Mouse (Mus musculus): ENCODE results near the gene Rac1. TPM values are rescaled to one million over a fixed set of nuclear protein-coding genes. Genes with fewer than 3 reads are reported as not detected.

The Rac1 gene
- polyA plus RNA-seq, 1 experiment from 2014 or later = 540 TPM

DNA sequence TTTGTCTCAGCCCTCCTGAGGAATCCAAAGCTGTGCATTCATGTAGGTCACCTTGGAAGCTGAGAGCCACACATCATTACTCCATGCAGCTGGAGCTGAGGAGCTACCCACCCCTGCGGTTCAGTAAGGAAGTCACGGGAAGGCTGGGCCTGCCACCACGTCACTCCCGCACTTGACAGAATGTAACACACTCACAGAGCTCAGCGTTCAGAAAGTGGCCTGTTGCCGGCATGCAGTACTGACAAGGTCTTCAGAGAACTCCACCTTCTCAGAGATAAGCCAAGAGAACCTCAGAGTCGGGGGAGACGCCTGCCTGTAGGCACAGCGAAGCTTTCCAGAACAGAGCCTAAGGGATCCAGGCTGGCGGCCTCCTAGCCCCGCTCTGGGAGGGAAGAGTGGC, 18.1 kb downstream of the Rac1 start:
- no peak for DNase-seq (ENCODE audit: low spot score)
- 79% methylated on average over 11 of the region's 11 CpGs for WGBS

DNA sequence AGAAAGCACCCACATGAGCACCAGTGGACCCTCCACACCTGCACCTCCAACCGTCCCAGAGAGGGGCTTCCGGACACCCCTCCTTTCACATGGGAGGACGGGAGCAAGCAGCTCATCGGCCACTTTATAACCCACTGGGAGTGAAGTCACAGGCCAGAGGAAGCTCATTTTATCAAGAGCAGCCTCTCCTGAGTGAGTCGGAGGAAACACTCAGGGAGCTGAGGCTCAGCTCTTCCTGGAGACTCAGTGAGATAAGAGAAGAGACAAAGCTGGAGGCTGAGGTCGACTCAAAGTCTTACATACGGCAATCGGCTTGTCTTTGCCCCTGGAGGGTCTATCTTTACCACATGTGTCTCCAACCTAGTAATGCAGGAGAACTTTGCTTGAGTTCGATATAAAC, 18.5 kb downstream of the Rac1 start:
- Histone ChIP-seq H3K9me3 (replicated peaks; ENCODE audit: control insufficient read depth, low read length) (no peaks in the 10 kb centered on the region), H3K4me1 (ENCODE audit: control insufficient read depth, insufficient read depth, low read length) (peaks cover 9% of the 10 kb centered on the region), H3K36me3 (replicated peaks; ENCODE audit: control insufficient read depth, insufficient read depth, low read depth, low read length) (peaks cover 11% of the 10 kb centered on the region), H3K4me3 (ENCODE audit: low read depth, low read length) (no peak overlapping the region), H3K27ac (replicated peaks; ENCODE audit: low read depth, low read length) (no peak overlapping the region), H3K27me3 (ENCODE audit: control insufficient read depth, insufficient read depth, low read length) (no peaks in the 10 kb centered on the region), H3K4me2 (ENCODE audit: low read depth, low read length) (no peak overlapping the region), H3K9ac (replicated peaks; ENCODE audit: low read length) (no peak overlapping the region)
- no peak for DNase-seq (ENCODE audit: low spot score)
- WGBS = 78% methylated on average over 9 of the region's 9 CpGs
- ATAC-seq (replicated peaks; ENCODE audit: insufficient number of reproducible peaks, low FRiP score, low TSS enrichment, low read depth) = no peak

More for the DNA sequence above, 18.1 kb downstream of the Rac1 start:
- H3K9me3 ChIP-seq (replicated peaks; ENCODE audit: control insufficient read depth, low read length) = no peaks in the 10 kb centered on the region
- no peak overlapping the region for H3K27ac ChIP-seq (replicated peaks; ENCODE audit: low read depth, low read length)
- H3K27me3 ChIP-seq (ENCODE audit: control insufficient read depth, insufficient read depth, low read length) = no peaks in the 10 kb centered on the region
- no peak overlapping the region for H3K4me3 ChIP-seq (ENCODE audit: low read depth, low read length)
- no peak overlapping the region for H3K4me2 ChIP-seq (ENCODE audit: low read depth, low read length)
- no peak overlapping the region for H3K9ac ChIP-seq (replicated peaks; ENCODE audit: low read length)
- no peak for ATAC-seq (replicated peaks; ENCODE audit: insufficient number of reproducible peaks, low FRiP score, low TSS enrichment, low read depth)
- H3K36me3 ChIP-seq (replicated peaks; ENCODE audit: control insufficient read depth, insufficient read depth, low read depth, low read length) = peaks cover 11% of the 10 kb centered on the region
- H3K4me1 ChIP-seq (ENCODE audit: control insufficient read depth, insufficient read depth, low read length) = peaks cover 9% of the 10 kb centered on the region

DNA sequence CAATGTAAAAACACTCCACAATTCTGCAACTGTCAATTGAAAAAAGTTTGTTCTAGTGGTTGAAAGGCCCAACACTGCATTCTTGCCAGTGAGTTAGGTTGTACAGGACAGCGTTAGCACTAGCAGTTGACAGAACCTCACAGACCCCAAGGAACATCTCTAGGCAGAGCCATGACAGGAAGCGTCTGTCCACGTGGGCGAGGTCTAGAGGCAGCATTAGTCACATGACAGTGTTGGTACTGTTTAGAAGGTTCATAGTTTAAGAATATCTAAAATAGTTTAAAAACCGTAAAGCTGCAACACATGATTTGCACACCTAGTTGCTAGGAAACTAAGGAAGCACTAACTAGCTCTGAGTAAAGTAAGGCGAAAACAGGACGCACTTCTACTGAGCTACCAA, 22.3 kb downstream of the Rac1 start:
- Histone ChIP-seq H3K4me3 (ENCODE audit: low read depth, low read length) (no peak overlapping the region), H3K27me3 (ENCODE audit: control insufficient read depth, insufficient read depth, low read length) (no peaks in the 10 kb centered on the region), H3K36me3 (replicated peaks; ENCODE audit: control insufficient read depth, insufficient read depth, low read depth, low read length) (peaks cover 8% of the 10 kb centered on the region), H3K4me2 (ENCODE audit: low read depth, low read length) (no peak overlapping the region), H3K27ac (replicated peaks; ENCODE audit: low read depth, low read length) (no peak overlapping the region), H3K4me1 (ENCODE audit: control insufficient read depth, insufficient read depth, low read length) (peaks cover 9% of the 10 kb centered on the region), H3K9ac (replicated peaks; ENCODE audit: low read length) (no peak overlapping the region), H3K9me3 (replicated peaks; ENCODE audit: control insufficient read depth, low read length) (no peaks in the 10 kb centered on the region)
- 88% methylated on average over 7 of the region's 7 CpGs for WGBS
- ATAC-seq (replicated peaks; ENCODE audit: insufficient number of reproducible peaks, low FRiP score, low TSS enrichment, low read depth) (no peak), DNase-seq (ENCODE audit: low spot score) (no peak)

DNA sequence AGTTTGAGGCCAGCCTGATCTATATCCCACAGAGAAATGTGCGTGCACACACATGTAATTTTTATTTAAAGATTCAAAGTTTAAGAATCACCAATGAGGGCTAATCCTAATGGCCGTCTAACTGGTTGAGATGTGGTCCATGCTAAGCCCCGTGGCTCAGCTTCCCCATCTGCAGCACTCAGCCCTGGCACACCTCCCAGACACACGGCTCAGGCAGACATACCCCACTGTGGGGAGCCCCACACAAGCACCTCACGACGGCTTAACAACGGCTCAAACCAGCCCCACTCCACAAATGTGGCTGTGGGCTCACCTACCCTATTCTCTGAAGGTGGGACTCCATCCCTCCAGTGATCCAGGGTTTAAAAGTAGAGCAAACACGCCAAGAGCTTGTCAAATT, 22.8 kb downstream of the Rac1 start:
- ATAC-seq (replicated peaks; ENCODE audit: insufficient number of reproducible peaks, low FRiP score, low TSS enrichment, low read depth) = no peak
- Histone ChIP-seq H3K4me1 (ENCODE audit: control insufficient read depth, insufficient read depth, low read length) (peaks cover 9% of the 10 kb centered on the region), H3K4me2 (ENCODE audit: low read depth, low read length) (no peak overlapping the region), H3K4me3 (ENCODE audit: low read depth, low read length) (no peak overlapping the region), H3K27ac (replicated peaks; ENCODE audit: low read depth, low read length) (no peak overlapping the region), H3K27me3 (ENCODE audit: control insufficient read depth, insufficient read depth, low read length) (no peaks in the 10 kb centered on the region), H3K36me3 (replicated peaks; ENCODE audit: control insufficient read depth, insufficient read depth, low read depth, low read length) (peaks cover 8% of the 10 kb centered on the region), H3K9me3 (replicated peaks; ENCODE audit: control insufficient read depth, low read length) (no peaks in the 10 kb centered on the region), H3K9ac (replicated peaks; ENCODE audit: low read length) (no peak overlapping the region)
- DNase-seq (ENCODE audit: low spot score) = no peak
- 92% methylated on average over 8 of the region's 8 CpGs for WGBS

DNA sequence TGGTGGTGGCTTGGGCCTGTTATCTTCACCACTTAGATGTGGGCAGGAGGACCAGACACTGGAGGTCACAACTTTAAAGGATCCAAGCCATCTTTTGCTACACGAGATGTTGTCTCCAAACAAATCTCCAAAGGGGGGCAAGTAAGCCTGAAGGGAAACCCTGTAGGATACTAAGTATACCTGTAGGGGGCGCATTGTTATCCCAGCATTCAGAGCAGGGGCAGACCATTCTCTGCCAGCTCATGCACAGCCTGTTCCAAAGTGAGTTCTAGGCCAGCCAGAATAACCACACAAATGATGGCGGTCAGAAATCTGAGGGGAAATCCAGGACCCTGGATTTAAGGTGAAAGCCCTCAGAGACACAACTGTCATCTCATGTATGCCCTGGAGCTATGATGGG, 23.4 kb downstream of the Rac1 start:
- H3K9me3 ChIP-seq (replicated peaks; ENCODE audit: control insufficient read depth, low read length) = no peaks in the 10 kb centered on the region
- ATAC-seq (replicated peaks; ENCODE audit: insufficient number of reproducible peaks, low FRiP score, low TSS enrichment, low read depth) (no peak), DNase-seq (ENCODE audit: low spot score) (peak; percentile 49)
- no peak overlapping the region for H3K27ac ChIP-seq (replicated peaks; ENCODE audit: low read depth, low read length)
- peaks cover 8% of the 10 kb centered on the region for H3K36me3 ChIP-seq (replicated peaks; ENCODE audit: control insufficient read depth, insufficient read depth, low read depth, low read length)
- H3K27me3 ChIP-seq (ENCODE audit: control insufficient read depth, insufficient read depth, low read length) = no peaks in the 10 kb centered on the region
- no peak overlapping the region for H3K4me3 ChIP-seq (ENCODE audit: low read depth, low read length)
- no peak overlapping the region for H3K9ac ChIP-seq (replicated peaks; ENCODE audit: low read length)
- peaks cover 9% of the 10 kb centered on the region for H3K4me1 ChIP-seq (ENCODE audit: control insufficient read depth, insufficient read depth, low read length)
- WGBS = 72% methylated on average over 3 of the region's 3 CpGs
- no peak overlapping the region for H3K4me2 ChIP-seq (ENCODE audit: low read depth, low read length)

DNA sequence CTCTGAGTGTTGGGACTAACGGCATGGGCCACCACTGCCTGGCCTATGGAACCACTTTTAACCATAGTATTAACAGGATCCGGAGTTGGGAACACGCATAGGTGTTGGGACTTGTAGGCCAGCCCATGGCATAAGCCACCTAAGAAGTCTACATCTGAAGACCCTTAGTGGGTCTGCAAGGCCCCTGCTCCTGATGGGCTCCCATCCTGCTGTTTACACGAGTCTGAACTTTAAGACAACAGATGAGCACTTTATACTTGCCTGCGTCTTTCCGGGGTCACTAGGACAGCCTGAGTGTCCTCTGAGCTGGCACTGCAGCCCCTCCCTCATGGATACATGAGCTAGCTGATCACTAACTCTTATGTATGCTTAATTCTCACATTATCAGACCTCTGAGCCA, 24.1 kb downstream of the Rac1 start:
- H3K9ac ChIP-seq (replicated peaks; ENCODE audit: low read length) = no peak overlapping the region
- H3K9me3 ChIP-seq (replicated peaks; ENCODE audit: control insufficient read depth, low read length) = no peaks in the 10 kb centered on the region
- ATAC-seq (replicated peaks; ENCODE audit: insufficient number of reproducible peaks, low FRiP score, low TSS enrichment, low read depth) = no peak
- H3K27ac ChIP-seq (replicated peaks; ENCODE audit: low read depth, low read length) = no peak overlapping the region
- H3K36me3 ChIP-seq (replicated peaks; ENCODE audit: control insufficient read depth, insufficient read depth, low read depth, low read length) = peaks cover 8% of the 10 kb centered on the region
- DNase-seq (ENCODE audit: low spot score) = no peak
- 95% methylated on average over 6 of the region's 6 CpGs for WGBS
- no peak overlapping the region for H3K4me2 ChIP-seq (ENCODE audit: low read depth, low read length)
- H3K4me1 ChIP-seq (ENCODE audit: control insufficient read depth, insufficient read depth, low read length) = peaks cover 9% of the 10 kb centered on the region
- H3K27me3 ChIP-seq (ENCODE audit: control insufficient read depth, insufficient read depth, low read length) = no peaks in the 10 kb centered on the region
- no peak overlapping the region for H3K4me3 ChIP-seq (ENCODE audit: low read depth, low read length)

DNA sequence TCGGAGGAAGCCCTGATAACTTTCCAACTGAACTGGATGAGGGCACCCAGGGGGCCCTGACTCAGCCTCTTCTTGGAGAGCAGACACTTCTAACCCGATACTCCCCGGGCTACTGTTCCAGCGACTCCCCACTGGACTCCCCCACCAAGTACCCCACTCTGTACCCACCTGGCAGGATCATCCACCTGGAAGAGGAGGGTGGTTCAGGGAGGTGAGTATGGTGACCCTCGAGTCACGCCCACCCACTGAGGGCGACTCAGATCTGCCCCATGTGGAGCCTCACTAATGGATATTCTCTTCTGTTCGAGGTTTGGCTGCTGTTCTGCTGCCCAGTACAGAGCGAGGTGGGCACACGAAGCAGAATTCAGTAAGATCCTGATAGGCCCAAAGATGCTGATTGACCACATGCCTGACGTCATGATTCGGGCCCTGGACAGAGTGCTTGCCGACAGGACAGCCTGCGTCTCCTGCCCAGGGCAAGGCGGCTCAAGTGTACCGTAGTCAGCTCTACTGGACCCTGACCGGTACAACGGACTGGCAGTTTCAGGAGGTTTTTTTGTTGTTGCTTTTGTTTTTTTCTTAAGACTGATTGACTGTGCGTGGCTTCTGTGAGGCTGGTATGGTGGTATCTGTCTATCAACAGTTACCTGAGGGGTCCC, 24.8 kb downstream of the Rac1 start:
- 95% methylated on average over 19 of the region's 19 CpGs for WGBS
- Histone ChIP-seq H3K4me1 (ENCODE audit: control insufficient read depth, insufficient read depth, low read length) (peaks cover 3% of the 10 kb centered on the region; the same call in 1 of the 2 replicates), H3K9me3 (replicated peaks; ENCODE audit: control insufficient read depth, low read length) (no peaks in the 10 kb centered on the region), H3K9ac (replicated peaks; ENCODE audit: low read length) (no peak overlapping the region), H3K4me3 (ENCODE audit: low read depth, low read length) (no peak overlapping the region), H3K36me3 (replicated peaks; ENCODE audit: control insufficient read depth, insufficient read depth, low read depth, low read length) (peaks cover 8% of the 10 kb centered on the region), H3K4me2 (ENCODE audit: low read depth, low read length) (no peak overlapping the region), H3K27ac (replicated peaks; ENCODE audit: low read depth, low read length) (no peak overlapping the region), H3K27me3 (ENCODE audit: control insufficient read depth, insufficient read depth, low read length) (no peaks in the 10 kb centered on the region)
- DNase-seq (ENCODE audit: low spot score) (no peak), ATAC-seq (replicated peaks; ENCODE audit: insufficient number of reproducible peaks, low FRiP score, low TSS enrichment, low read depth) (no peak; the same call in 1 of the 2 replicates)

DNA sequence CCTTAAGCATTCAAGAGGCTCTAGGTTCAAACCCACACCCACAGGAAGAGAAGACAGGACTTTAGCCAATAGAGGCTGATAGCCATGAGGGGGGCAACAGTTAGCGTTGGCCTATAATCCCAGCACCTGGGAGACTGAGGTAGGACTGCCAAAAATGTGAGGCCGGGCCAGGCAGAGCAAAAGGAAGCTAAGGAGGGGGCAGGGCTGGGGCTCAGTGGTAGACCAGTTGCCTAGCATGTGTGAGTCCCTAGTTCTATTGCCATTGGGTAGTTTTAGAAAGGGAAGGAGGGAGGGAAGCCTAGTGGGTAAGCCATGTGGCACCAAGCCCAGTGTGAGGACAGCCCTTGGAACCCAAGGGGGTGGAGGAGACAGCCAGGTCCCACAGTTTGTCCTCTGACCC, 26.2 kb downstream of the Rac1 start:
- Histone ChIP-seq H3K36me3 (replicated peaks; ENCODE audit: control insufficient read depth, insufficient read depth, low read depth, low read length) (peaks cover 8% of the 10 kb centered on the region), H3K4me3 (ENCODE audit: low read depth, low read length) (no peak overlapping the region), H3K9ac (replicated peaks; ENCODE audit: low read length) (no peak overlapping the region), H3K27me3 (ENCODE audit: control insufficient read depth, insufficient read depth, low read length) (no peaks in the 10 kb centered on the region), H3K4me2 (ENCODE audit: low read depth, low read length) (no peak overlapping the region), H3K4me1 (ENCODE audit: control insufficient read depth, insufficient read depth, low read length) (no peaks in the 10 kb centered on the region), H3K27ac (replicated peaks; ENCODE audit: low read depth, low read length) (no peak overlapping the region), H3K9me3 (replicated peaks; ENCODE audit: control insufficient read depth, low read length) (no peaks in the 10 kb centered on the region)
- ATAC-seq (replicated peaks; ENCODE audit: insufficient number of reproducible peaks, low FRiP score, low TSS enrichment, low read depth) (no peak), DNase-seq (ENCODE audit: low spot score) (no peak)
- WGBS = 91% methylated on average over 2 of the region's 2 CpGs

Measured in embryonic facial prominence, embryonic 11.5 days (tissue).